Mouse (Mus musculus) limb, embryonic 14.5 days (tissue): ENCODE measurements around the gene Arhgap15. TPM values are rescaled to one million over a fixed set of nuclear protein-coding genes. Genes with fewer than 3 reads are reported as not detected.
A peak's percentile ranks its signal among the peaks of the same experiment; 100 is the strongest.

Experiments
- ATAC-seq: fragments of 200-750 bp; cut with Nextera tagmentation; 2 replicates; pipeline ENCODE4 v1.8.0; 2017; ENCODE audit warnings: low read depth, moderate number of reproducible peaks, moderate TSS enrichment; ENCODE audit not compliant: low FRiP score
- DNase-seq: peaks from one replicate; pipeline ENCODE4 v3.0.0-alpha.2; 2015; ENCODE audit warnings: low spot score
- H3K27ac ChIP-seq: fragments of 300-500 bp; sonication (generic); replicated peaks from 2 replicates; pipeline ENCODE4 v1.5.1; 2014; ENCODE audit warnings: low read depth, mild to moderate bottlenecking, low read length, moderate library complexity, mixed read lengths
- H3K27me3 ChIP-seq: fragments of 300-500 bp; sonication (generic); 2 replicates; pipeline ENCODE4 v1.6.1; 2014; ENCODE audit warnings: low read length, mixed read lengths; ENCODE audit not compliant: control insufficient read depth, insufficient read depth
- H3K36me3 ChIP-seq: fragments of 300-500 bp; sonication (generic); 2 replicates; pipeline ENCODE4 v1.6.1; 2014; ENCODE audit warnings: mild to moderate bottlenecking, low read length, moderate library complexity, mixed read lengths; ENCODE audit not compliant: control insufficient read depth, insufficient read depth
- H3K4me1 ChIP-seq: fragments of 300-500 bp; sonication (generic); 2 replicates; pipeline ENCODE4 v1.6.1; 2014; ENCODE audit warnings: antibody characterized with exemption, low read length, mixed read lengths; ENCODE audit not compliant: control insufficient read depth, insufficient read depth
- H3K4me2 ChIP-seq: fragments of 300-500 bp; sonication (generic); replicated peaks from 2 replicates; pipeline ENCODE4 v1.6.1; 2014; ENCODE audit warnings: low read depth, mild to moderate bottlenecking, low read length, moderate library complexity; ENCODE audit not compliant: severe bottlenecking
- H3K4me3 ChIP-seq: fragments of 300-500 bp; sonication (generic); replicated peaks from 2 replicates; pipeline ENCODE4 v1.5.1; 2014; ENCODE audit warnings: low read length
- H3K9ac ChIP-seq: fragments of 300-500 bp; sonication (generic); 2 replicates; pipeline ENCODE4 v1.6.1; 2014; ENCODE audit warnings: mild to moderate bottlenecking, low read depth, low read length, moderate library complexity; ENCODE audit not compliant: severe bottlenecking
- H3K9me3 ChIP-seq: fragments of 300-500 bp; sonication (generic); 2 replicates; pipeline ENCODE4 v1.6.1; 2016; ENCODE audit warnings: low read length; ENCODE audit not compliant: control insufficient read depth
- POLR2A ChIP-seq: fragments of 200-500 bp; IDR thresholded peaks from 2 replicates; pipeline ENCODE4 v1.8.0; 2012; ENCODE audit warnings: inconsistent platforms, mild to moderate bottlenecking, moderate library complexity, borderline replicate concordance; ENCODE audit not compliant: insufficient read depth, insufficient read length; ENCODE audit errors: extremely low read depth
- WGBS: fragments of 180-500 bp; shearing (Covaris S2); extraction: QIAGEN DNeasy Blood & Tissue Kit; methylation state at CpG from one replicate; pipeline ENCODE4 v1.1.7; 2014; 5-methylcytosine and 5-hydroxymethylcytosine counted together
- polyA plus RNA-seq, 2 experiments: library from polyadenylated mRNA; depleted of rRNA in 1 of 2; stranded (reverse) in 1 of 2; unstranded in 1 of 2; fragments of >200 nt; fragmentation: Nextera tagmentation in 1 of 2; extraction: Ambion mirVana in 1 of 2; gene quantifications; 2 replicates each; pipeline versions ENCODE4 v1.2.1 to v1.2.3; 2012 to 2014

Gene Arhgap15
- polyA plus RNA-seq, 2 experiments: 1.4 to 2.9 TPM

GRCm38 (mm10) chr2:43989850-43990249, 241.2 kb downstream of the Arhgap15 start:
- Histone ChIP-seq H3K36me3 (no peaks in the 10 kb centered on the region), H3K4me1 (no peaks in the 10 kb centered on the region), H3K27ac (no peak overlapping the region), H3K9ac (no peak overlapping the region), H3K4me3 (no peak overlapping the region), H3K9me3 (no peaks in the 10 kb centered on the region), H3K27me3 (no peaks in the 10 kb centered on the region), H3K4me2 (no peak overlapping the region)
- TF ChIP-seq POLR2A: no peak
- WGBS: 46% methylated on average over 5 of the region's 5 CpGs
- ATAC-seq (no peak), DNase-seq (no peak)

- Histone ChIP-seq H3K36me3 (no peaks in the 10 kb centered on the region), H3K4me1 (no peaks in the 10 kb centered on the region), H3K4me3 (no peak overlapping the region), H3K27me3 (no peaks in the 10 kb centered on the region), H3K27ac (no peak overlapping the region), H3K9me3 (no peaks in the 10 kb centered on the region), H3K9ac (no peak overlapping the region), H3K4me2 (no peak overlapping the region)
- DNase-seq (no peak), ATAC-seq (no peak)
- no peak for TF ChIP-seq POLR2A
- 71% methylated on average over 7 of the region's 7 CpGs for WGBS
These were observed 243.9 kb downstream of the Arhgap15 start for GRCm38 (mm10) chr2:43992510-43992909.

- H3K36me3 ChIP-seq: no peaks in the 10 kb centered on the region
- no peak overlapping the region for H3K4me2 ChIP-seq
- no peaks in the 10 kb centered on the region for H3K4me1 ChIP-seq
- H3K4me3 ChIP-seq: no peak overlapping the region
- no peak overlapping the region for H3K27ac ChIP-seq
- 81% methylated on average over 1 of the region's 1 CpGs for WGBS
- H3K27me3 ChIP-seq: no peaks in the 10 kb centered on the region
- no peaks in the 10 kb centered on the region for H3K9me3 ChIP-seq
- TF ChIP-seq POLR2A: no peak
- DNase-seq (no peak), ATAC-seq (no peak)
- H3K9ac ChIP-seq: no peak overlapping the region
These were observed 253.8 kb downstream of the Arhgap15 start for GRCm38 (mm10) chr2:44002454-44002853.

- H3K27me3 ChIP-seq: no peaks in the 10 kb centered on the region
- no peak overlapping the region for H3K9ac ChIP-seq
- no peak overlapping the region for H3K4me3 ChIP-seq
- WGBS: 59% methylated on average over 1 of the region's 1 CpGs
- ATAC-seq (no peak; the same call in 1 of the 2 replicates), DNase-seq (peak; percentile 42)
- peaks cover 3% of the 10 kb centered on the region; the same call in 1 of the 2 replicates for H3K4me1 ChIP-seq
- H3K27ac ChIP-seq: no peak overlapping the region
- no peaks in the 10 kb centered on the region for H3K9me3 ChIP-seq
- no peaks in the 10 kb centered on the region for H3K36me3 ChIP-seq
- no peak overlapping the region for H3K4me2 ChIP-seq
- TF ChIP-seq POLR2A: no peak
These were observed 261.6 kb downstream of the Arhgap15 start for GRCm38 (mm10) chr2:44010249-44010648.

- no peak overlapping the region for H3K4me3 ChIP-seq
- H3K4me2 ChIP-seq: no peak overlapping the region
- no peak for DNase-seq
- TF ChIP-seq POLR2A: no peak
- H3K4me1 ChIP-seq: peaks cover 3% of the 10 kb centered on the region; the same call in 1 of the 2 replicates
- 77% methylated on average over 5 of the region's 5 CpGs for WGBS
- no peak overlapping the region for H3K9ac ChIP-seq
- H3K36me3 ChIP-seq: no peaks in the 10 kb centered on the region
- H3K9me3 ChIP-seq: no peaks in the 10 kb centered on the region
- H3K27me3 ChIP-seq: no peaks in the 10 kb centered on the region
- no peak overlapping the region for H3K27ac ChIP-seq
- no peak for ATAC-seq
These were observed 264.8 kb downstream of the Arhgap15 start for GRCm38 (mm10) chr2:44013388-44013787.

GRCm38 (mm10) chr2:44016720-44017119, 268.1 kb downstream of the Arhgap15 start:
- no peak for DNase-seq
- Histone ChIP-seq H3K9me3 (no peaks in the 10 kb centered on the region), H3K4me1 (no peaks in the 10 kb centered on the region), H3K27ac (no peak overlapping the region), H3K9ac (no peak overlapping the region), H3K4me2 (no peak overlapping the region), H3K36me3 (no peaks in the 10 kb centered on the region), H3K27me3 (no peaks in the 10 kb centered on the region), H3K4me3 (no peak overlapping the region)
- no peak for ATAC-seq
- 82% methylated on average over 3 of the region's 3 CpGs for WGBS
- TF ChIP-seq POLR2A: no peak
